Mouse (Mus musculus) small intestine, adult 2 months (tissue): ENCODE results near the gene Npsr1.

ENCODE experiments used
- CTCF ChIP-seq: fragments of 200-500 bp; IDR thresholded peaks from 2 replicates; pipeline ENCODE4 v1.5.1; 2012; ENCODE audit warnings: low read depth, mild to moderate bottlenecking, control low read depth, inconsistent platforms, low read length, moderate library complexity, mixed read lengths; ENCODE audit not compliant: insufficient replicate concordance, insufficient read length; ENCODE audit errors: extremely low read depth
- POLR2A ChIP-seq: fragments of 200-500 bp; IDR thresholded peaks from 2 replicates; pipeline ENCODE4 v1.6.1; 2012; ENCODE audit warnings: low read depth, mild to moderate bottlenecking, control low read depth, inconsistent platforms, low read length, moderate library complexity

DNA sequence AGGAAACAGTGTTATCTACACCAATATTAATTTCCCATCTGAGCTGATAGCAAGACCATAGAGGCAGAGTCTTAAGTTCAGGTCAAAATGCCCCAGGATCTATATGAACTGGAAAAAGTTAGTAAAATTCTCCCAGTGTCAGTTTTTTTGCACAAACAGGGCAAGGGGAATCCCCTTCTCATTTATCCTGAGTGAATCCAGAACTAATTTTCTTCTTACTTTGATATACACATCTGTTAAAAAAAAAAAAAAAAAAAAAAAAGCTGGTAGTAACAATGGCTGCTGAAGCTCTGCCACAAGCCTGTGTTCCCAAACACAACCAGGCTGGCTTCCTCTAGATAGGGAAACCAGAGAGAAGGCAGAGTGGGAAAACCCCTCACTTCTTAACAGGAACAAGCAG is 5.9 kb upstream of the Npsr1 start:
- TF ChIP-seq CTCF (no peak), POLR2A (no peak)
